Mouse (Mus musculus): ENCODE results near the gene Dock1. TPM values are rescaled to one million over a fixed set of nuclear protein-coding genes. Genes with fewer than 3 reads are reported as not detected.

Dock1 gene
- polyA plus RNA-seq, 1 experiment = 54.8 TPM

- Histone ChIP-seq H3K36me3 (ENCODE audit: control insufficient read depth, insufficient read depth, low read length, poor library complexity, severe bottlenecking) (no peaks in the 10 kb centered on the region), H3K27me3 (ENCODE audit: control insufficient read depth, insufficient read depth, low read length, poor library complexity, severe bottlenecking) (no peaks in the 10 kb centered on the region), H3K9me3 (replicated peaks; ENCODE audit: control insufficient read depth, insufficient read depth, low read length, poor library complexity, severe bottlenecking) (no peaks in the 10 kb centered on the region), H3K27ac (ENCODE audit: insufficient read depth, low read length) (no peak overlapping the region), H3K4me3 (ENCODE audit: low read depth, low read length) (no peak overlapping the region), H3K4me1 (ENCODE audit: control insufficient read depth, insufficient read depth, low read length) (no peaks in the 10 kb centered on the region), H3K9ac (ENCODE audit: low read depth, poor library complexity, severe bottlenecking) (no peak overlapping the region)
- TF ChIP-seq POLR2A (IDR thresholded peaks at IDR 0.05; ENCODE audit: insufficient read depth, low read length) = no peak
- TF ChIP-seq EP300 (IDR thresholded peaks at IDR 0.05; ENCODE audit: insufficient read depth, low read depth, low read length) = no peak
- no peak for TF ChIP-seq CTCF (IDR thresholded peaks at IDR 0.05; ENCODE audit: low read depth, low read length)
Observed at GRCm38 (mm10) chr7:135101921-135102320, 431.5 kb downstream of the Dock1 start.

- no peaks in the 10 kb centered on the region for H3K27me3 ChIP-seq (ENCODE audit: control insufficient read depth, insufficient read depth, low read length, poor library complexity, severe bottlenecking)
- peaks cover 2% of the 10 kb centered on the region; the same call in 1 of the 2 replicates for H3K36me3 ChIP-seq (ENCODE audit: control insufficient read depth, insufficient read depth, low read length, poor library complexity, severe bottlenecking)
Observed at GRCm38 (mm10) chr7:135106536-135106935, 436.1 kb downstream of the Dock1 start.

GRCm38 (mm10) chr7:135110307-135110706, 439.9 kb downstream of the Dock1 start:
- Histone ChIP-seq H3K27me3 (ENCODE audit: control insufficient read depth, insufficient read depth, low read length, poor library complexity, severe bottlenecking) (no peaks in the 10 kb centered on the region), H3K4me1 (ENCODE audit: control insufficient read depth, insufficient read depth, low read length) (no peaks in the 10 kb centered on the region), H3K9ac (ENCODE audit: low read depth, poor library complexity, severe bottlenecking) (no peak overlapping the region), H3K4me3 (ENCODE audit: low read depth, low read length) (no peak overlapping the region), H3K27ac (ENCODE audit: insufficient read depth, low read length) (no peak overlapping the region), H3K9me3 (replicated peaks; ENCODE audit: control insufficient read depth, insufficient read depth, low read length, poor library complexity, severe bottlenecking) (no peaks in the 10 kb centered on the region), H3K36me3 (ENCODE audit: control insufficient read depth, insufficient read depth, low read length, poor library complexity, severe bottlenecking) (peaks cover 2% of the 10 kb centered on the region; the same call in 1 of the 2 replicates)
- TF ChIP-seq EP300 (IDR thresholded peaks at IDR 0.05; ENCODE audit: insufficient read depth, low read depth, low read length) = no peak
- no peak for TF ChIP-seq CTCF (IDR thresholded peaks at IDR 0.05; ENCODE audit: low read depth, low read length)

More at GRCm38 (mm10) chr7:135106536-135106935, 436.1 kb downstream of the Dock1 start:
- Histone ChIP-seq H3K27ac (ENCODE audit: insufficient read depth, low read length) (no peak overlapping the region), H3K4me3 (ENCODE audit: low read depth, low read length) (no peak overlapping the region), H3K9ac (ENCODE audit: low read depth, poor library complexity, severe bottlenecking) (no peak overlapping the region), H3K4me1 (ENCODE audit: control insufficient read depth, insufficient read depth, low read length) (no peaks in the 10 kb centered on the region), H3K9me3 (replicated peaks; ENCODE audit: control insufficient read depth, insufficient read depth, low read length, poor library complexity, severe bottlenecking) (no peaks in the 10 kb centered on the region)
- no peak for TF ChIP-seq EP300 (IDR thresholded peaks at IDR 0.05; ENCODE audit: insufficient read depth, low read depth, low read length)
- TF ChIP-seq POLR2A (IDR thresholded peaks at IDR 0.05; ENCODE audit: insufficient read depth, low read length) = no peak
- TF ChIP-seq CTCF (IDR thresholded peaks at IDR 0.05; ENCODE audit: low read depth, low read length) = no peak

- Histone ChIP-seq H3K4me3 (ENCODE audit: low read depth, low read length) (no peak overlapping the region), H3K9me3 (replicated peaks; ENCODE audit: control insufficient read depth, insufficient read depth, low read length, poor library complexity, severe bottlenecking) (no peaks in the 10 kb centered on the region), H3K9ac (ENCODE audit: low read depth, poor library complexity, severe bottlenecking) (no peak overlapping the region), H3K36me3 (ENCODE audit: control insufficient read depth, insufficient read depth, low read length, poor library complexity, severe bottlenecking) (no peaks in the 10 kb centered on the region), H3K27me3 (ENCODE audit: control insufficient read depth, insufficient read depth, low read length, poor library complexity, severe bottlenecking) (no peaks in the 10 kb centered on the region), H3K27ac (ENCODE audit: insufficient read depth, low read length) (no peak overlapping the region), H3K4me1 (ENCODE audit: control insufficient read depth, insufficient read depth, low read length) (no peaks in the 10 kb centered on the region)
- TF ChIP-seq EP300 (IDR thresholded peaks at IDR 0.05; ENCODE audit: insufficient read depth, low read depth, low read length) = no peak
- TF ChIP-seq CTCF (IDR thresholded peaks at IDR 0.05; ENCODE audit: low read depth, low read length) = no peak
- no peak for TF ChIP-seq POLR2A (IDR thresholded peaks at IDR 0.05; ENCODE audit: insufficient read depth, low read length)
Observed at GRCm38 (mm10) chr7:135125296-135126065, 455.0 kb downstream of the Dock1 start.

DNA sequence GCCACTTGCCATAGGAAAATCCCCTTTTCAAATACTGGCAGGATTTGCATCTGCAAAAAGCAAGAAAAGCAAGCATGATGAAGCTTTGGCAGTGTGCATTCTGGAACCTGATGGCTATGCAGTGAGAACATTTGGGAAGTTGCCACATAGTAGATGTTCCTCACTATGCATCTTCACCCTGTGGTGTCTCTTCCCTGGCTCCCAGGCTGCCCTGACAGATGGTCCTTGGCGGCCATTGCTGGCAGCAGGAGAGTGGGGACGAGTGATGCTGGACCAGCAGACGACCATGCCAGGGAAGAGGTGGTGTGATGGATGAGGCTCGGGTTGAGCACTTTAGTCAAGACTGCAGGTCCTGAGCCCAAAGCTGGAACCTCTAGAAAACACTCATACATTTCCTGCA, 462.0 kb downstream of the Dock1 start:
- H3K9me3 ChIP-seq (replicated peaks; ENCODE audit: control insufficient read depth, insufficient read depth, low read length, poor library complexity, severe bottlenecking) = no peaks in the 10 kb centered on the region
- H3K9ac ChIP-seq (ENCODE audit: low read depth, poor library complexity, severe bottlenecking) = no peak overlapping the region
- H3K4me3 ChIP-seq (ENCODE audit: low read depth, low read length) = no peak overlapping the region
- no peaks in the 10 kb centered on the region for H3K36me3 ChIP-seq (ENCODE audit: control insufficient read depth, insufficient read depth, low read length, poor library complexity, severe bottlenecking)
- no peak for TF ChIP-seq POLR2A (IDR thresholded peaks at IDR 0.05; ENCODE audit: insufficient read depth, low read length)
- TF ChIP-seq CTCF (IDR thresholded peaks at IDR 0.05; ENCODE audit: low read depth, low read length) = no peak
- no peak for TF ChIP-seq EP300 (IDR thresholded peaks at IDR 0.05; ENCODE audit: insufficient read depth, low read depth, low read length)
- H3K4me1 ChIP-seq (ENCODE audit: control insufficient read depth, insufficient read depth, low read length) = no peaks in the 10 kb centered on the region
- no peaks in the 10 kb centered on the region for H3K27me3 ChIP-seq (ENCODE audit: control insufficient read depth, insufficient read depth, low read length, poor library complexity, severe bottlenecking)
- H3K27ac ChIP-seq (ENCODE audit: insufficient read depth, low read length) = no peak overlapping the region

DNA sequence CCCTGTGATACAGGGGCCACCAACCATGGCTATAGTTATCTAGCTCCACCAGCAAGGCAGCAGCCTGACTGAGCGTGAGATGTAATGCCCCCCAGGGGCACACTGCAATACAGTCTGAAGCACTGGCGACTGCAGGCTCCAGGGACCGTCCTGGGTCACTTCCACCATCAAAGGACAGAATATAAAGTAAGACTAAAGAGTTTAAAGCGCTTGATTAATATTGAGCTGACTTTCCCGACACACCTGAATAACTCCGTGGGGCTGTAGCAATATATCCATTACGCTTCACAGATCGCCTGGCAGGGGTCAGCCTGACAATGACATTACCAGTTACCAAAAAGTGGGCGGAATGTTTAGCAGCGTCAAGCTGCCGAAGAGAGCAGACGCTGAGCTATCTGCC, 464.2 kb downstream of the Dock1 start:
- Histone ChIP-seq H3K9ac (ENCODE audit: low read depth, poor library complexity, severe bottlenecking) (no peak overlapping the region), H3K36me3 (ENCODE audit: control insufficient read depth, insufficient read depth, low read length, poor library complexity, severe bottlenecking) (no peaks in the 10 kb centered on the region), H3K27me3 (ENCODE audit: control insufficient read depth, insufficient read depth, low read length, poor library complexity, severe bottlenecking) (no peaks in the 10 kb centered on the region), H3K4me1 (ENCODE audit: control insufficient read depth, insufficient read depth, low read length) (no peaks in the 10 kb centered on the region), H3K9me3 (replicated peaks; ENCODE audit: control insufficient read depth, insufficient read depth, low read length, poor library complexity, severe bottlenecking) (no peaks in the 10 kb centered on the region), H3K4me3 (ENCODE audit: low read depth, low read length) (no peak overlapping the region), H3K27ac (ENCODE audit: insufficient read depth, low read length) (no peak overlapping the region)
- TF ChIP-seq CTCF (IDR thresholded peaks at IDR 0.05; ENCODE audit: low read depth, low read length) (no peak), EP300 (IDR thresholded peaks at IDR 0.05; ENCODE audit: insufficient read depth, low read depth, low read length) (no peak), POLR2A (IDR thresholded peaks at IDR 0.05; ENCODE audit: insufficient read depth, low read length) (no peak)
